Mouse (Mus musculus) ES-E14 (cell line): ENCODE data around the gene Cyb561a3. TPM values are rescaled to one million over a fixed set of nuclear protein-coding genes. Genes with fewer than 3 reads are reported as not detected.
"Not testable (repeated sequence)": the region's sequence is repeated elsewhere in the genome, so short reads cannot be mapped to it uniquely, and the experiment has no call there.

Source experiments
- DNase-seq: peaks from one replicate; pipeline ENCODE4 v3.0.0-alpha.2; 2013; ENCODE audit warnings: low read depth, low spot score
- H3K27ac ChIP-seq: 2 replicates; pipeline ENCODE4 v1.5.1; 2012; ENCODE audit warnings: low read depth, mild to moderate bottlenecking, low read length, moderate library complexity, mixed read lengths; ENCODE audit not compliant: poor library complexity, insufficient read depth, severe bottlenecking
- H3K36me3 ChIP-seq: 2 replicates; pipeline ENCODE4 v1.6.1; 2012; ENCODE audit warnings: mild to moderate bottlenecking, low read length, moderate library complexity, mixed read lengths; ENCODE audit not compliant: control insufficient read depth, poor library complexity, insufficient read depth, severe bottlenecking
- H3K4me1 ChIP-seq, 2 experiments: fragments of 150-350 bp in 1 of 2; sonication (generic) in 1 of 2; 2 replicates each; pipeline ENCODE4 v1.6.1; 2012; ENCODE audit warnings: low read length in 2 of 2, mild to moderate bottlenecking in 1 of 2, mixed read lengths in 1 of 2; ENCODE audit not compliant: control insufficient read depth in 2 of 2, insufficient read depth in 2 of 2, poor library complexity in 1 of 2
- H3K4me3 ChIP-seq, 2 experiments: fragments of 150-350 bp in 1 of 2; sonication (generic) in 1 of 2; 2 replicates each; pipeline ENCODE4 v1.5.1; 2012; ENCODE audit warnings: low read length in 2 of 2, low read depth in 1 of 2, mild to moderate bottlenecking in 1 of 2, mixed read lengths in 1 of 2; ENCODE audit not compliant: insufficient read depth in 1 of 2, poor library complexity in 1 of 2, severe bottlenecking in 1 of 2
- H3K9ac ChIP-seq: 2 replicates; pipeline ENCODE4 v1.6.1; 2012; ENCODE audit warnings: low read depth, mild to moderate bottlenecking, low read length, mixed read lengths; ENCODE audit not compliant: poor library complexity, insufficient read depth, severe bottlenecking
- H3K9me3 ChIP-seq: fragments of 150-350 bp; sonication (generic); 2 replicates; pipeline ENCODE4 v1.6.1; 2012; ENCODE audit warnings: low read depth, mild to moderate bottlenecking, low read length; ENCODE audit not compliant: control insufficient read depth, insufficient read depth
- CHD2 ChIP-seq: IDR thresholded peaks from 2 replicates; pipeline ENCODE4 v1.6.1; 2014; ENCODE audit warnings: mild to moderate bottlenecking, low read depth, low read length, inconsistent platforms
- HCFC1 ChIP-seq: IDR thresholded peaks from 2 replicates; pipeline ENCODE4 v1.6.1; 2012; ENCODE audit warnings: low read length, inconsistent platforms, borderline replicate concordance; ENCODE audit not compliant: insufficient read depth
- MAFK ChIP-seq: IDR thresholded peaks from 2 replicates; pipeline ENCODE4 v1.6.1; 2014; ENCODE audit warnings: mild to moderate bottlenecking, low read depth, low read length, inconsistent platforms; ENCODE audit not compliant: insufficient read depth
- ZC3H11A ChIP-seq: IDR thresholded peaks from 2 replicates; pipeline ENCODE4 v1.6.1; 2012; ENCODE audit warnings: low read depth, mild to moderate bottlenecking, inconsistent platforms, low read length, borderline replicate concordance
- ZNF384 ChIP-seq: IDR thresholded peaks from 2 replicates; pipeline ENCODE4 v1.6.1; 2012; ENCODE audit warnings: low read depth, low read length, inconsistent platforms
- in situ Hi-C, 2 experiments: fragments of 600-800 bp; cut with MboI; formaldehyde crosslinking; loops; one replicate each; pipeline ENCODE4 v1.15.1; 2025; ENCODE audit warnings: low sequenced_read_pairs in 2 of 2, inconsistent platforms in 1 of 2; ENCODE audit not compliant: unreplicated experiment in 2 of 2
- total RNA-seq: library from RNA; depleted of rRNA; stranded (reverse); fragments of 300-350 nt; gene quantifications from 2 replicates; pipeline ENCODE4 v1.2.3, GENCODE M21; 2012

The Cyb561a3 gene
- total RNA-seq, 1 experiment: 12.9 TPM

DNA sequence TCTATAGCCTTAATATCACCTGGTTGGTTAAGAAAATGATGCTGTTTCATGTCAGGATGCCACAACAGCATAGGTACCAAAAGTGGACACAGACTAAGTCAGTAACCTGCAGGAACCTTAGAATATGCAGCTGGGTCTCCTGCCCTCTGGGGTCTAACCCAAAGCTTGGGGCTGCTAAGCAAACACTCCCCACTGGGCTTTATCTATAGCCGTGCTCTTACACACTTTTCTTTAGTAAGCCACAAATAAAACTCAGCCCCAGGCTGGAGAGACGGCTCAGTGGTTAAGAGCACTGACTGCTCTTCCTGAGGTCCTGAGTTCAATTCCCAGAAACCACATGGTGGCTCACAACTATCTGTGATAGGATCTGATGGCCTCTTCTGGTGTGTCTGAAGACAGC lies 20.0 kb upstream of the Cyb561a3 start:
- TF ChIP-seq ZNF384 (no peak), HCFC1 (no peak)
- Histone ChIP-seq H3K9me3 (no peaks in the 10 kb centered on the region), H3K9ac (no peak overlapping the region), H3K27ac (no peak overlapping the region), H3K4me3 (no peak overlapping the region), H3K36me3 (no peaks in the 10 kb centered on the region), H3K4me1 (no peaks in the 10 kb centered on the region; a peak in 1 of 4 replicates)
- in situ Hi-C loops: no loop called here
- no peak for DNase-seq

GRCm38 (mm10) chr19:10557430-10557829 lies 19.5 kb upstream of the Cyb561a3 start:
- Histone ChIP-seq H3K4me1 (no peaks in the 10 kb centered on the region; a peak in 1 of 4 replicates), H3K9ac (no peak overlapping the region), H3K36me3 (no peaks in the 10 kb centered on the region), H3K9me3 (no peaks in the 10 kb centered on the region), H3K4me3 (no peak overlapping the region), H3K27ac (no peak overlapping the region)
- in situ Hi-C loops: no loop called here
- DNase-seq: no peak
- TF ChIP-seq ZNF384 (no peak), MAFK (no peak), HCFC1 (no peak), CHD2 (no peak), ZC3H11A (no peak)

- in situ Hi-C loops, DNase-seq, H3K4me1 ChIP-seq, H3K4me3 ChIP-seq, H3K9ac ChIP-seq, H3K36me3 ChIP-seq, H3K9me3 ChIP-seq, H3K27ac ChIP-seq: not testable (repeated sequence)
Observed at GRCm38 (mm10) chr19:10557837-10558375, 19.1 kb upstream of the Cyb561a3 start.

DNA sequence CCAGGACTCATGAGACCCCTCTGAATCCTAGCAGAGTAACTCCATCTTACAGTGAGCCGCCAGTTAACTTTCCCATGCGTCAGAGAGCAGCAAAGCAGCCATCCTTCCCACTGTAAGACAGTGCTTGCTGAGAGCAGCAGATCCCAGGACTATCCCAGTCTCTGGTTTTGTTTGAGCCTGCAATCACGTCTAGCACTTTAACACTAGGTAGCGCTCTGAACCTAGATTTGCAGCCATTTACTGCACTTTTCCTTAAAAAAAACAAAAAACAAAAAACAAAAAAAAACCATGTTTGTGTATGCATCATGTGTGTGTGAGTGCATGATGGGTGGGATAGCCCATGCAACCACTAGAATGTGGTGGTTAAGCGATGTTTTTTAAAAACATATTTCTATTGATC lies 16.9 kb upstream of the Cyb561a3 start:
- TF ChIP-seq HCFC1 (no peak), ZNF384 (peak; percentile 67)
- no peaks in the 10 kb centered on the region for H3K9me3 ChIP-seq
- in situ Hi-C loops: no loop called here

GRCm38 (mm10) chr19:10561558-10562314 lies 15.2 kb upstream of the Cyb561a3 start:
- DNase-seq: no peak
- H3K9ac ChIP-seq: no peak overlapping the region
- no peak for TF ChIP-seq MAFK
- TF ChIP-seq ZNF384: no peak
- no peak for TF ChIP-seq ZC3H11A
- no peak for TF ChIP-seq CHD2
- in situ Hi-C loops: no loop called here
- no peaks in the 10 kb centered on the region for H3K4me1 ChIP-seq
- no peak overlapping the region for H3K4me3 ChIP-seq
- no peak overlapping the region for H3K27ac ChIP-seq
- H3K9me3 ChIP-seq: no peaks in the 10 kb centered on the region; the same call in 1 of the 2 replicates
- no peaks in the 10 kb centered on the region for H3K36me3 ChIP-seq

More for the DNA sequence above, 16.9 kb upstream of the Cyb561a3 start:
- no peak overlapping the region for H3K9ac ChIP-seq
- no peak for DNase-seq
- no peak overlapping the region for H3K27ac ChIP-seq
- H3K4me1 ChIP-seq: no peaks in the 10 kb centered on the region; a peak in 1 of 4 replicates
- H3K36me3 ChIP-seq: no peaks in the 10 kb centered on the region
- H3K4me3 ChIP-seq: no peak overlapping the region
